Mouse (Mus musculus): Measurements from ENCODE around the gene Dna2. TPM values are rescaled to one million over a fixed set of nuclear protein-coding genes. Genes with fewer than 3 reads are reported as not detected.

Dna2 gene
- polyA plus RNA-seq (2015; fragmentation: Nextera tagmentation; extraction: Ambion mirVana): 34.3 and 36.7 TPM in 2 replicates

GRCm38 (mm10) chr10:62946738-62947471, at the start of gene Dna2:
Gene Dna2, plus strand, starts transcription at chr10:62947026.

DNA sequence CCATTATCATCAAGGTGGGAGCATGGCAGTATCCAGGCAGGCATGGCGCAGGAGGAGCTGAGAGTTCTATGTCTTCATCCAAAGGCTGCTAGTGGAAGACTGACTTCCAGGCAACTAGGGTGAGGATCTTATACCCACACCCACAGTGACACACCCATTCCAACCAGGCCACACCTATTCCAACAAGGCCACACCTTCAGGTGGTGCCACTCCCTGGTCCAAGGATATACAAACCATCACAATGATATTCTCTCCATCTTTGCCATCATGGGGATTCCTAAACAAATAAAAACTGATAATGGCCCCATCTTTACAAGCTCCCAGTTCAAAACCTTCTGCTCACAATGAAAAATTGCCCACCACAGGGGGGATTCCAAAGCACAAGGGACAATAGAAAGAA, 37.9 kb upstream of the Dna2 start, which contains the start of gene Tet1:
Tet1 (minus strand) TSS at position 101 of the 400 bp plus-strand sequence.

DNA sequence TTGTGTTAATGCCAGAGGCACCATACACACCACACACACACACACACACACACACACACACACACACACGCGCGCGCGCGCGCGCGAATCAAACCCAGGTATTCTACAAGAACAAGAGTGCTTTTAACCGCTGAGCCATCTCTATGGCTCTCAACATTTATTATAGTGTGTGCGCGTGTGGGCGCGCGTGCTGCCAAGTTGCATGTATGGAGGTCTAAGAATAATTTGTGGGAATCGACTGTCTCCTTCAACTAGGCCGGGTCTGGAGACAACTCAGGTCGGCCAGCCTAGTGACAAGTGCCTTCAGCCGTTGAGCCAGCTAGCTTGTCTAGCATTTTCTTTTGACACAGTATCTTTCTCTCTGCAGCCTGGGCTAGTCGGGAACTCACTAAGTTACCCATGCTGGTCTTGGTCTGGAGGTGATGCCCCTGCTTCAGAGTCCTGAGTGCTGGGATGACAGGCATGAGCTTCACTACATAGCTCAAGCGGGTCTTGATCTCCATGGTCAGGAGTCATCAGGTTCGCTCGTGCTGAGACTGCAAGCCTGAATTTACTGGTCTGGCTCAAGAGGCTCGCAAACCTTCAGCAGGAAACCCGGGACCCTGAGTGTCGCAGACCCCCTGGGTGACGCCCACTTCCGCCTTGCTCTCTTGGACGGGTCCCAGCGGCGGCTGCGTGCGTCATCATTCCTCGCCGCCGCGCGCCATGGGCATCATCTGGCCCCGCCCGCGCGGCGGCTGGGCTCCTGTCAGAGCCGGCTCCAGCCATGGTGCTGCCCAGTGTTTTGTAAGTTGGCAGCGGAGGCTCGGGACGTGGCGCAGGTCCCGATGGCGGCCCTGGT, 26.7 kb upstream of the Dna2 start, which contains the start of gene Slc25a16:
Slc25a16 (plus strand) TSS at position 709 of the 841 bp plus-strand sequence.

GRCm38 (mm10) chr10:62980039-62980954, 33.5 kb downstream of the Dna2 start, which contains the start of gene Rufy2:
Gene Rufy2, plus strand, starts transcription at chr10:62980223.

Other genes with a start within 250 kb of the Dna2 start
- 1.2 and 1.3 TPM in 2 replicates for gene Stox1, start 220.9 kb upstream of the Dna2 start, polyA plus RNA-seq (2015; fragmentation: Nextera tagmentation; extraction: Ambion mirVana)
- gene Ccar1, start 154.7 kb upstream of the Dna2 start, polyA plus RNA-seq (2015; fragmentation: Nextera tagmentation; extraction: Ambion mirVana): 60.3 and 62.3 TPM in 2 replicates
- gene Tet1, start 38.0 kb upstream of the Dna2 start, polyA plus RNA-seq (2015; fragmentation: Nextera tagmentation; extraction: Ambion mirVana): 4.9 and 6.6 TPM in 2 replicates
- 11.3 and 12.5 TPM in 2 replicates for gene Slc25a16, start 26.4 kb upstream of the Dna2 start, polyA plus RNA-seq (2015; fragmentation: Nextera tagmentation; extraction: Ambion mirVana)
- gene Rufy2, start 33.2 kb downstream of the Dna2 start, polyA plus RNA-seq (2015; fragmentation: Nextera tagmentation; extraction: Ambion mirVana): 6.9 and 9.4 TPM in 2 replicates
- 34.3 and 40.4 TPM in 2 replicates for gene Hnrnph3, start 77.2 kb downstream of the Dna2 start, polyA plus RNA-seq (2015; fragmentation: Nextera tagmentation; extraction: Ambion mirVana)
- 0.29 and 0.56 TPM in 2 replicates for gene Pbld2, start 77.3 kb downstream of the Dna2 start, polyA plus RNA-seq (2015; fragmentation: Nextera tagmentation; extraction: Ambion mirVana)
- 0.85 and 0.99 TPM in 2 replicates for gene Pbld1, start 113.1 kb downstream of the Dna2 start, polyA plus RNA-seq (2015; fragmentation: Nextera tagmentation; extraction: Ambion mirVana)
- gene Atoh7, start 152.6 kb downstream of the Dna2 start, polyA plus RNA-seq (2015; fragmentation: Nextera tagmentation; extraction: Ambion mirVana): not detected in 2 replicates

All from spleen, postnatal 0 days (tissue).